Mouse (Mus musculus) small intestine, adult 2 months (tissue): ENCODE measurements around the gene Ccdc171.

ENCODE experiments used
- CTCF ChIP-seq: fragments of 200-500 bp; IDR thresholded peaks from 2 replicates; pipeline ENCODE4 v1.5.1; 2012; ENCODE audit warnings: low read depth, mild to moderate bottlenecking, control low read depth, inconsistent platforms, low read length, moderate library complexity, mixed read lengths; ENCODE audit not compliant: insufficient replicate concordance, insufficient read length; ENCODE audit errors: extremely low read depth
- POLR2A ChIP-seq: fragments of 200-500 bp; IDR thresholded peaks from 2 replicates; pipeline ENCODE4 v1.6.1; 2012; ENCODE audit warnings: low read depth, mild to moderate bottlenecking, control low read depth, inconsistent platforms, low read length, moderate library complexity

DNA sequence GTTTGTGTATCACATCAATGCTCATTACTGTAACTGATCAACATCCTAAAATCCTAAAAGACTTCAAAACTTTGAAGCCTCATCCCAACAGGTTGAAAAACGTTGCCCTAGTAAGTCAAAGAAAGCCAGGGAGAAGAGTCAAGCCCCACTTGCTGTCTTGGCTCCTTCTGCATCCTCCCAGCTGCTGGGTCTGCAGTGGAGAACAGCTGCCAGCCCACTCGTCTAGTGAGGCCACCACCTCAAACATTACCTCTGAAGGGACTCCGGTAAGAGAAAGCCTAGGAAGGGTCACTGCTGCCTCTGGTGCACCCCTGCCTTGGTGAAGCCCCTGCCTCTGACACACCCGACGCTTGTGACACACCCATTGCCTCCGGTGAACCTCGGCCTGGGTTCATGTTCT, 336.9 kb downstream of the Ccdc171 start:
- TF ChIP-seq POLR2A, result no peak
- no peak for TF ChIP-seq CTCF
